Mouse (Mus musculus): ENCODE data around the gene Zcchc13.

DNA sequence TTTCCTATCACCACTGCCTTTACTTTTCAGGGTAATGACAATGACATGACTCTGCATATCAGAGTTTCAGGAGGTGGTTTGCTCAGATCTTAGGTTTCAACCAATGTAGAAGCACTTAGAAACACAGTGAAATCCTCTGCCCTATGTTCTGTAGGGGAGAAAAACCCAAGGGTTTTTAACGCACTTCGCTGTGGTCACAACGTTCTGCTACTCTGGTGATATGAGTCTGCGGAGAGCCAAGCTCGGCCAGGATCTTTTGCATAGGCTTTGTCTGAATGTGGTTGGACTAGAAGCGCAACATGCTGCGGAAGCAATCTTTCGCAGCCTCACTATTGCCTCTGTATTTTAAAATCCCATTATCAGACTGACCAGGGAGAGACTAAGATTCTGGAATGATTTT, 8.6 kb upstream of the Zcchc13 start:
- TF ChIP-seq GATA1 (IDR thresholded peaks at IDR 0.05; ENCODE audit: borderline replicate concordance, low read length) (no peak), FLI1 (IDR thresholded peaks at IDR 0.05; ENCODE audit: low read length) (no peak)
